Mouse (Mus musculus) urinary bladder, adult 18-20 months (tissue): ENCODE measurements around the gene Usp7.

Source experiments
- DNase-seq, 2 experiments: peaks; one replicate each; pipeline ENCODE4 v3.0.0; 2022; ENCODE audit warnings: low spot score in 2 of 2, mixed read lengths in 2 of 2

Gene Usp7

GRCm38 (mm10) chr16:8791949-8792557 is at the start of gene Usp7:
Usp7 (minus strand) TSS chr16:8792308.
- DNase-seq = no peak

GRCm38 (mm10) chr16:8840557-8840956 is 48.4 kb upstream of the Usp7 start:
- DNase-seq = no peak

GRCm38 (mm10) chr16:8838921-8839320 is 46.8 kb upstream of the Usp7 start:
- no peak for DNase-seq

- no peak for DNase-seq
Measured at GRCm38 (mm10) chr16:8837595-8837994, 45.5 kb upstream of the Usp7 start.

- DNase-seq = no peak
Measured at GRCm38 (mm10) chr16:8836876-8837275, 44.8 kb upstream of the Usp7 start.

GRCm38 (mm10) chr16:8831241-8831640 is 39.1 kb upstream of the Usp7 start:
- peak in 1 of 2 experiments; percentile 14 for DNase-seq

- peak; percentile 70 to 73 for DNase-seq
Measured at GRCm38 (mm10) chr16:8830431-8831211, 38.5 kb upstream of the Usp7 start.

- DNase-seq = peak; percentile 89 to 99
Measured at GRCm38 (mm10) chr16:8829564-8830359, 37.7 kb upstream of the Usp7 start, which contains the start of gene 1810013L24Rik. 1810013L24Rik (plus strand) TSS chr16:8830100.

- no peak for DNase-seq
Measured at GRCm38 (mm10) chr16:8828636-8829563, 36.8 kb upstream of the Usp7 start.

- DNase-seq = no peak
Measured at GRCm38 (mm10) chr16:8827366-8827765, 35.3 kb upstream of the Usp7 start.

- DNase-seq = no peak
Measured at GRCm38 (mm10) chr16:8823661-8824060, 31.6 kb upstream of the Usp7 start.

GRCm38 (mm10) chr16:8822586-8822985 is 30.5 kb upstream of the Usp7 start:
- DNase-seq = no peak

- no peak for DNase-seq
Measured at GRCm38 (mm10) chr16:8821429-8821828, 29.3 kb upstream of the Usp7 start.

GRCm38 (mm10) chr16:8817872-8818271 is 25.8 kb upstream of the Usp7 start:
- DNase-seq = no peak

- DNase-seq = peak in 1 of 2 experiments; percentile 14
Measured at GRCm38 (mm10) chr16:8810399-8811127, 18.5 kb upstream of the Usp7 start.

- no peak for DNase-seq
Measured at GRCm38 (mm10) chr16:8806703-8807102, 14.6 kb upstream of the Usp7 start.

- no peak for DNase-seq
Measured at GRCm38 (mm10) chr16:8795906-8796305, 3.8 kb upstream of the Usp7 start.

GRCm38 (mm10) chr16:8794952-8795351 is 2.8 kb upstream of the Usp7 start:
- no peak for DNase-seq

GRCm38 (mm10) chr16:8790886-8791285 is 1.2 kb downstream of the Usp7 start:
- DNase-seq = no peak

- no peak for DNase-seq
Measured at GRCm38 (mm10) chr16:8784753-8785152, 7.4 kb downstream of the Usp7 start.
